Mouse (Mus musculus) bone marrow, adult 2 months (tissue): ENCODE data around the gene Palm.

Experiments
- CTCF ChIP-seq: fragments of 200-500 bp; IDR thresholded peaks from 2 replicates; pipeline ENCODE4 v1.5.1; 2011; ENCODE audit warnings: low read length, control low read depth; ENCODE audit not compliant: control insufficient read depth, insufficient read depth
- POLR2A ChIP-seq: fragments of 200-500 bp; IDR thresholded peaks from 2 replicates; pipeline ENCODE4 v1.6.1; 2011; ENCODE audit warnings: low read depth, mild to moderate bottlenecking, control low read depth, low read length, borderline replicate concordance; ENCODE audit not compliant: control insufficient read depth

- TF ChIP-seq CTCF = no peak
- TF ChIP-seq POLR2A = no peak
These were observed 30.5 kb upstream of the Palm start for GRCm38 (mm10) chr10:79762875-79763274.
